Mouse (Mus musculus): ENCODE results near the gene Impg1.

Gene Impg1

DNA sequence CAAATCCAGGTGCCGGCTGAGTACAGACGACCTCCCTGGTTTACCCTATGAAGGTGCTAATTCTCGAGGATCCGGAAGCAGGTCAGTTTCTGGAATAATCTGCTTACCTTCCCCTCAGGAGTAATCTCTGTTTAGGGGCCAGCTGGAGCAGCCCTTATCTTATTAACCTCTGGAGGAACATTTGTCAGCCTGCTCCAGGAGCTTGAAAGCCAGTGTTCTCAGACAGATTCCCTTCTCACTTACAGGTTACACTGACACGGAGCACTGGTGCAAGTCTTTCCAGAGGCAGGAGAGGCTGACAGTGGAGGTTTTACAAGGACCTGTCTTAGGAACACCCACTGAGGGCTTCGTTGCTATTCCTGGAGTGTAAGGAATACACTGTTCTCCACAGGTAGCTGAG, at the start of gene Impg1:
Impg1 (minus strand) TSS at position 101 of the 400 bp plus-strand sequence.
- DNase-seq (ENCODE audit: low spot score in 2 of 2), result no peak

- DNase-seq (ENCODE audit: low spot score in 2 of 2), result no peak
These were observed 44.3 kb upstream of the Impg1 start for GRCm38 (mm10) chr9:80509464-80510153.

DNA sequence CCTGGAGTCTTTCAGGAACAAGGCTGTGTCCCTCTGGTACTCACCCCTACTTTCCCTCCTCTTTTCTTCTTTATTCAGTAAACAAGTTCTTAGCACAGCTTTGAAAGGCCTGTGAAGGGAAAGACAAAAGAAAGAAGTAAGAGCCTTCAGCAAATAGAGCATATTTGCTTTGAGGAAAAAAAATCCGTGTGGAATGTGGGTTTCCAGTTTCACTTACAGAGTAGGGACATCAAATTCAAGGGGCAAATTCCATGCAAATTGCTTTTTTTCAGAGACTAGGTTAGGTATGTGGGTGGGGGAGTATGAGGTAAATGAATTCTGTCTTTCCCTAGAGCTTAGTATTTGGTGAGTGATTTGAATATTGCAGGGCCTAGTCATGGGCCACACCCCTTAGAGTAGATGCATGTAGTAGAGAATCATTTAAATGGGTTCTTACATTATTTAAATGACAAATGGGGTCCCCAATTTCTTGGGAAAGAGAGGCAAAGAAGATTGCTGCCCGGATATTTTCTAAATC, 39.3 kb upstream of the Impg1 start:
- no peak for DNase-seq (ENCODE audit: low spot score in 2 of 2)

- no peak for DNase-seq (ENCODE audit: low spot score in 2 of 2)
These were observed 26.3 kb upstream of the Impg1 start for GRCm38 (mm10) chr9:80491591-80491990.

DNA sequence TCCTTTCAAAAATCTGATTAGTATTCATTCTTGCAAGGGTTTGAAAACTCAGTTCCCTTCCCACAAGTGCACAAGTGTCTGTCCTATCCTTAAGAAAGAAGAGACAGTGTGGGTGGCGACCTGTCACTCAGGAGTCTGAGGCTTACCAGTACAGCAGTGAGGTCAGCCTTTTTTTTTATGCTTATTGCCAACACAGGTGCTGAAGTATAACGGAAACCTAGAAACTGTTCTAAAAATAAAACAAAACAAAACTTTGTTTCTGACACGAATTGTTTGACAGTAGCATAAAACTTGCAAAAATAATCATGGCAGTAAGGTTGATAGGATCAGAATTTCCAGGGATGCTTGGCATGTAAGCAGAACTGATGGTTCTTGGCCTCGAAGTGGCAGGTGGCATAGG, 4.9 kb downstream of the Impg1 start:
- no peak for DNase-seq (ENCODE audit: low spot score in 2 of 2)

GRCm38 (mm10) chr9:80450467-80451261, 14.6 kb downstream of the Impg1 start:
- no peak for DNase-seq (ENCODE audit: low spot score in 2 of 2)

DNA sequence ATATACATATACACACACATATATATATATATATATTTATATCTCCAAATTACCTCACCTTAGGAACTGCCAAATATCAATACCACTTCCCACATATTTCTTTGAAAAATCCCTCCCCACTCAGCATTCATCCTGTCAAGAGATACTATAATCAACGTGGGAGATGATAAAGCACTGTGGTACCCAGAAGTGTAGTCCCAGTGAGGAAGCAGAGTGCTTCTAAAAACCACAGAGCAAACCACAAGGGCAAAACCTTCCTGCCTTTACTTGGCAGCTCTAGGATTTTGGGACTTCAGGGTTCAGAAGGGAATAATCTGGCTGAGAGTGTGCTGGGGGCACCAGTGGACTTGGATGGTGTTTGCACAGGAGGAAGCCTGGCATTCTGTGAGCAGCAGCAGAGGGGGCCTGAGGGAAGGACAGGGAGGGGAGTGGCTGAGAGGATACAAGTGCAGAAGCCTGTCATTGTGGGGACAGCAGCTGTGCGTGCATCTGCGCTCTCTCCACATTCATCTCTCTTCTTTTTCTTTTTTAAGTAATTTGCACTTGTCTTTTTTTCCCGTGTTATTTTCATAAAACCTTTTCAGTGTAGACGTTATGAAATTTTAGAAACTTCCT, 24.1 kb downstream of the Impg1 start:
- no peak for DNase-seq (ENCODE audit: low spot score in 2 of 2)

DNA sequence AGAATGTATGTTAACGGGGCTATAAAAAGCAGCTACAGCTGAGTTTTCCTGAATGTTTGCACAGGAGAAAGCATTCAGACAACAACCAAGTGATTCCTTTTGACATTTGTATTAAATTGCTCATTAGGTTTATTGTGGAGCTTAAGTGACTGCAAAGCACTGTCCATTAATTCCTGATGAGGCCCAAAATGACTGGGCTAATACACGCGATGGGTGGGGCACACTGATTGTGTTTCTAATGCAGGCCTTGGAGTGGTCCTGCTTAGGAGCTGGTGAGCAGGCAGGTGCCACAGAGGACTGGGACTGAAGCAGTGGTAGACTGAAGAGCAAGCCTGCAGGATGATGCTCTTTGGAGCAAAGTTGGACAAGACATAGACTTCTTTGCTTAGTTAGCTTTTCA, 73.9 kb downstream of the Impg1 start:
- no peak for DNase-seq (ENCODE audit: low spot score in 2 of 2)

GRCm38 (mm10) chr9:80391002-80391401, 74.3 kb downstream of the Impg1 start:
- no peak for DNase-seq (ENCODE audit: low spot score in 2 of 2)

DNA sequence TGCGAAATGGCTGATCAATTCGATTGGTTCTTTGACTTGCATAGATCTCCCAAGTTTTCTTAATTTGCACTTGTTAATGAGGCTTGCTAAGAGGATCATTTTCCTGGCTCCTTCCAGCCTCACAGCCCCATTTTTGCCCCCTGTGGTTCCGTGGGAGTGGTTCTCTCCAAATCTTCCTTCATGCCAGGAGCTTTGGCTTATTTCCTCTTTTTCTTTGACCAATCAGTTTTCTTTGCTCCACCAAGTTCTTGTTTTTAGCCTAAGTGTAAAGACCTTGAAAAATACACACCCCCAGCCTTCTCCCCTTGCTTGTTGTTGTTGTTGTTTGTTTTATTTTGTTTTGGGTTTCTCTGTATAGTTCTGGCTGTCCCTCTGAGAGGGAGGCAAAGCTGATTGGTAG, 77.4 kb downstream of the Impg1 start:
- DNase-seq (ENCODE audit: low spot score in 2 of 2), result no peak

GRCm38 (mm10) chr9:80386492-80386891, 78.8 kb downstream of the Impg1 start:
- DNase-seq (ENCODE audit: low spot score in 2 of 2), result no peak

DNA sequence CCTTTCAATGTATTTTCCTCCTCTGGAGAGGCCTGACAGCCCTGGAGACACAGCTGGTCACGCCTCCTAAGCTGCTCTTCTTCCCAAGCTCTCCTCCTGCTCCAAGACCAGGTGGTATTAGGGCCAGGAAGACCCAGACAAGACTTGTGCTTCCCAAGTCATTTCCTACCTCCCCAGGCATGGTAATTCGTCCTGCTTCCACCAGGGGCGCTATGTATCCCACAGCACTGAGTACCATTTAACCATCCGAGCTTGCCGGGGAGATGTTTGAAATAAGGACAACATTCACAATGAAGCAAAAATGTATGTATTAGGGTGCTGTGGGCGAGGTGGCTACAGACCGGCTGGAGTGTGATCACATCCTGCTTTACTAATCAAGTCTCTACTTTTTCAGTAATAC, 79.3 kb downstream of the Impg1 start:
- no peak for DNase-seq (ENCODE audit: low spot score in 2 of 2)

DNA sequence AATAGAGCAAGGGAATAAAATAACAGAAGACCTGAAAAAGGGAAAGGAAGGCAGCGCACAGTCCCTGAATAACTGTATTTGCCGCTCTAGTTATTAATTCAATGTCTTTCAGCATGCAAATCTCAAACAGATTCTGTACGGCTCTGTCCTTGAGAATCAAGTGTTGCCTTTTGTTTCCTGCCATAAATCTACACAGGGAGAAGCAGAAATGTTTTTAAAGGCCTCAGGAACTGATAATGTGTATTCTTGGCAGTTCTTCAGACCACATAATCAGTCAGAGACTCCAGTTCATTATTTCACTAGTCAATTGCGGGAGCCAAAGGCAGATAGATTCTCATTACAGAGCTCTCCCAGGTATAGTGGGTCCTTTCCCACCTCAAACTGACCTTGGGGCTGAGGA, 82.6 kb downstream of the Impg1 start:
- DNase-seq (ENCODE audit: low spot score in 2 of 2), result no peak

- no peak for DNase-seq (ENCODE audit: low spot score in 2 of 2)
These were observed 85.1 kb downstream of the Impg1 start for GRCm38 (mm10) chr9:80380078-80380645.

DNA sequence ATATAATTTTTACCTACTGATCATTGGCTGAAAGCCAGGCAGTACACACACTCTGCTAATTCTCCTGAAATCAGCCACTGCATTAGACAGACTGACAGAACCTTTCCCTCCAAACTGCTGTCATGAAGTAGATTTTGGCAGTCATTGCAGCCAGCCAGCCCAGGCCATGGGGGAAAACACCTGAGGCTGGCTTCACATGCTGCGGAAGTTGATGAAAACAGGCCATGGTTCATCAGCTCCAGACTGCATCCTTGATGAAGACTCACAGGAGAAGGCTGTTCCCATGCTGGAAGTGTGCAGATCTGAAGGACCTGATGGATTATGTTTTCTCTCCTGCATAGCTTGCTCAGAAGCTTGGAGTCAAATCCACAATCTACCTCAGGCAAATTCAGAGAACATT, 91.2 kb downstream of the Impg1 start:
- DNase-seq (ENCODE audit: low spot score in 2 of 2), result no peak

- DNase-seq (ENCODE audit: low spot score in 2 of 2), result no peak
These were observed 92.0 kb downstream of the Impg1 start for GRCm38 (mm10) chr9:80373304-80373739.

DNA sequence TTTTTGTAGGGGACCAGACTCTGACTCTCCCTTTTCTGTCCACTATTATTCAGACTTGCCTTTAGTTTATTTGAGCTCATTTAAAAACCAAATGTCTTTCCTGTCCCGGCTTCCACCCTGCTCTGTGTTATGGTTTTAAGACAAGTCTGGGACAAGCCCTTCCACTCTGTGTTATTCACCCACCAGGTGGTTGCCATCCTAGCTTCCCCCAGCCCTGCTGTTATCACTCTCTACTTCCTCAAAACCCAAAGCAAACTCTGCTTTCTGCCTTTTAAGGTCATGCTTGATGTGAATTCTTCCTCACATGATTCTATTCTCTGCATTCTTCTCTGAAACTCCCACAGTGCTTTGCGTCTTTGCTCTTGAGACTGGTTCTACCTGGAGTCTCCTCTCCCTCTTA, 96.6 kb downstream of the Impg1 start:
- no peak for DNase-seq (ENCODE audit: low spot score in 2 of 2)

DNA sequence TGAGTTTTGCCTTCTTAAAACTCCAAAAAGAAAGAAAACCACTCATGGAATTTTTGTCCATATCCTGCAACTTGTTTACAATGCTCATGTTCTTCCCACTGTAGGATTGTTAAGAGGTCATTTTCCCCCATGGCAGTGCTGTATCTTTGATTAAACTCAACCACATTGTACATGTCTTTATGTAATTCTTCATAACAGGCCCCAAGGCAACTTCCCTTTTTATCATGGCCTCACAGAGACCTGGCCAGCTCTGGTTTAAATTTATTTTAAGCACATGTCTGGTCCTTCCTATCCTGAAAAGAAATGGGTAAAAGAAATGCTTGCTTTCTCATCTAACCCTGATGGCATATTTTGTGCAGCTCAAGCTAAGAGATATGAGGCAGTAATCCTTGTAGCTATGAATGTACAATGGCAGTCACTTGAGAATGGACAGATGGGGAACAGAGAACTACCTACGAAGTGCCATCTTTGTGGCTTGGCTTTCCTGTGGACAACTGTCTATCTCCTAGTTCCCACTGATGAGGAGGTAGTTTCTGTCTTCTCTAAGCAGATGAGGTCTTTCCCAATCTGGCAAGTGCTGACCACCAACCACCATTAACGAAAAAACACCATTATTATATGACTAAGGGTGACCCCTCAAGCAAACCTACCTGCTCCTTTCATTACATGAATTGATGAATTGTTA, 97.6 kb downstream of the Impg1 start:
- no peak for DNase-seq (ENCODE audit: low spot score in 2 of 2)

DNA sequence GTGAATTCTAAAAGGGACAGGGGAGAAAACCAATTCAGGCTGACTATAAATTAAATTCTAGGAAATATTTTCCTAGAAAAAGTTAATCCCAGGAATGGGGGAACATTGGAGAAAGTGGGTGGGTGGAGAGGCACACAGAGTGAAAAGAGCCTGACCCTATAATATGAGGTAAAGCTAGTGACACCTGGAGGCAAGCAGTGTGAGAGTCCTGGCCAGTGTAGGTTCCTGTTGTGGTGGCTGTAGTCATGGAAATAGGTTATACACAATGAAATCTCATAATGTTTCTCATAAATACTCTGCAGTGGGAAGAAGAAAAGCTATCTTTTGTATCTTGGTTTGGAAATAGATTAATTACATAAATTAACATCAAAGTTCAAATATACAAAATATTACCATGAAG, 105.2 kb downstream of the Impg1 start:
- no peak for DNase-seq (ENCODE audit: low spot score in 2 of 2)

- DNase-seq (ENCODE audit: low spot score in 2 of 2), result no peak
These were observed 113.5 kb downstream of the Impg1 start for GRCm38 (mm10) chr9:80351678-80352331.

GRCm38 (mm10) chr9:80351295-80351677, 114.0 kb downstream of the Impg1 start:
- no peak for DNase-seq (ENCODE audit: low spot score in 2 of 2)

Measured in frontal cortex, postnatal 14 days (tissue).